Mouse (Mus musculus) forebrain, embryonic 14.5 days (tissue): ENCODE results near the gene Krtap1-4. TPM values are rescaled to one million over a fixed set of nuclear protein-coding genes. Genes with fewer than 3 reads are reported as not detected.

Source experiments
- ATAC-seq: fragments of 200-750 bp; cut with Nextera tagmentation; 2 replicates; pipeline ENCODE4 v1.8.0; 2017; ENCODE audit warnings: mild to moderate bottlenecking, moderate library complexity
- DNase-seq: peaks from one replicate; pipeline ENCODE4 v3.0.0-alpha.2; 2015; ENCODE audit warnings: low spot score
- H3K27ac ChIP-seq: fragments of 300-500 bp; sonication (generic); 2 replicates; pipeline ENCODE4 v1.5.1; 2014; ENCODE audit warnings: low read depth, mild to moderate bottlenecking, control low read depth, low read length, moderate library complexity
- H3K27me3 ChIP-seq: fragments of 300-500 bp; sonication (generic); replicated peaks from 2 replicates; pipeline ENCODE4 v1.6.1; 2014; ENCODE audit warnings: low read length, control low read depth, mixed read lengths; ENCODE audit not compliant: control insufficient read depth, insufficient read depth
- H3K36me3 ChIP-seq: fragments of 300-500 bp; sonication (generic); 2 replicates; pipeline ENCODE4 v1.6.1; 2014; ENCODE audit warnings: low read length, control low read depth; ENCODE audit not compliant: control insufficient read depth, insufficient read depth
- H3K4me1 ChIP-seq: fragments of 300-500 bp; sonication (generic); 2 replicates; pipeline ENCODE4 v1.6.1; 2014; ENCODE audit warnings: antibody characterized with exemption, low read length, control low read depth; ENCODE audit not compliant: control insufficient read depth, insufficient read depth
- H3K4me2 ChIP-seq: fragments of 300-500 bp; sonication (generic); 2 replicates; pipeline ENCODE4 v1.6.1; 2014; ENCODE audit warnings: mild to moderate bottlenecking, control low read depth, low read length
- H3K4me3 ChIP-seq: fragments of 300-500 bp; sonication (generic); 2 replicates; pipeline ENCODE4 v1.5.1; 2014; ENCODE audit warnings: low read depth, low read length, control low read depth
- H3K9ac ChIP-seq: fragments of 300-500 bp; sonication (generic); 2 replicates; pipeline ENCODE4 v1.6.1; 2014; ENCODE audit warnings: mild to moderate bottlenecking, low read length, control low read depth, moderate library complexity
- H3K9me3 ChIP-seq: fragments of 300-500 bp; sonication (generic); replicated peaks from 2 replicates; pipeline ENCODE4 v1.6.1; 2016; ENCODE audit warnings: low read length, control low read depth, mixed read lengths; ENCODE audit not compliant: control insufficient read depth
- WGBS: fragments of 180-500 bp; shearing (Covaris S2); extraction: QIAGEN DNeasy Blood & Tissue Kit; methylation state at CpG from one replicate; pipeline ENCODE4 v1.1.7; 2014; 5-methylcytosine and 5-hydroxymethylcytosine counted together
- polyA plus RNA-seq: library from polyadenylated mRNA; unstranded; fragments of >200 nt; fragmentation: Nextera tagmentation; extraction: Ambion mirVana; gene quantifications from 2 replicates; pipeline ENCODE4 v1.2.1, GENCODE M21; 2014

The Krtap1-4 gene
- polyA plus RNA-seq, 1 experiment from 2014 or later = not detected

DNA sequence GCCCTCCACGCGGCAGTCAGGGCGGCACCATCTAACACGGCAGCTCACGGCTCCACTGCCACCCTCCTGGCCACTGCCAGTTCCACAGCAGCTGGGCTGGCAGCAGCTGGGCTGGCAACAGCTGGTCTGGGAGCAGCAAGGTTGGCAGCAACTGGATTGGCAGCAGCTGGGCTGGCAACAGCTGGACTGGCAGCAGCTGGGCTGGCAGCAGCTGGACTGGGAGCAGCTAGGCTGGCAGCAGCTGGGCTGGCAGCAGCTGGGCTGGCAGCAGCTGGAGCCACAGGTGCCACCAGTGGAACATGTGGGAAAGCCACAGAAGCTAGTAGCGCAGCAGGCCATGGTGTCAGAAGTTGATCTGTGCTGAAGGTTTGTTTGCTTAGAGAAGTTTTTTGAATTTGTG, 7.5 kb upstream of the Krtap1-4 start, which contains the start of gene Krtap1-3:
TSS of gene Krtap1-3 (minus strand) at position 359 of the 400 bp plus-strand sequence.
- no peak for ATAC-seq
- H3K9me3 ChIP-seq = no peaks in the 10 kb centered on the region
- WGBS = 84% methylated on average over 6 of the region's 6 CpGs

DNA sequence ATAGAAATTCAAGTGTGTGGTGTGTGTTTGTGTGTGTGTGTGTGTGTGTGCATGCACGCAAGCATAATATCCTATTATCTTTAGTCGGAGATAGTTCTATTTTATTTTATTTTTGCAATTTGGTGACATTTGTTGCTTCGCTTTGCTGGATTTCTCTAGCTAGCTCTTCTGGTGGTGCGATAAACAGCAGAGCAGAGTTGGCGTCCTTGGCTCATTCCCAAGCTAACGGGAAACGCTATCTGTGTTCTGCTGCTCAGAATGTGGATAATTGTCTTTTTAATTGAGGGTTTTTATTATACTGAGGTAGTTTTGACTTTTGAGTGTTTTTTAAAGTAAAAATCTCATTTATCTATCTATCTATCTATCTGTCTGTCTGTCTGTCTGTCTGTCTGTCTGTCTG, 1.6 kb upstream of the Krtap1-4 start:
- H3K4me2 ChIP-seq = no peak overlapping the region
- no peaks in the 10 kb centered on the region for H3K4me1 ChIP-seq
- ATAC-seq = no peak
- no peaks in the 10 kb centered on the region for H3K27me3 ChIP-seq
- WGBS = 84% methylated on average over 7 of the region's 7 CpGs
- no peak overlapping the region for H3K4me3 ChIP-seq
- H3K9ac ChIP-seq = no peak overlapping the region
- H3K36me3 ChIP-seq = no peaks in the 10 kb centered on the region
- no peaks in the 10 kb centered on the region for H3K9me3 ChIP-seq
- H3K27ac ChIP-seq = no peak overlapping the region
- DNase-seq = peak; percentile 13

More for the DNA sequence above, 7.5 kb upstream of the Krtap1-4 start, which contains the start of gene Krtap1-3:
- no peak for DNase-seq
- Histone ChIP-seq H3K4me1 (no peaks in the 10 kb centered on the region), H3K36me3 (no peaks in the 10 kb centered on the region), H3K9ac (no peak within 1 kb of the TSS), H3K4me2 (no peak within 1 kb of the TSS), H3K27me3 (no peaks in the 10 kb centered on the region), H3K4me3 (no peak within 1 kb of the TSS), H3K27ac (no peak within 1 kb of the TSS)

DNA sequence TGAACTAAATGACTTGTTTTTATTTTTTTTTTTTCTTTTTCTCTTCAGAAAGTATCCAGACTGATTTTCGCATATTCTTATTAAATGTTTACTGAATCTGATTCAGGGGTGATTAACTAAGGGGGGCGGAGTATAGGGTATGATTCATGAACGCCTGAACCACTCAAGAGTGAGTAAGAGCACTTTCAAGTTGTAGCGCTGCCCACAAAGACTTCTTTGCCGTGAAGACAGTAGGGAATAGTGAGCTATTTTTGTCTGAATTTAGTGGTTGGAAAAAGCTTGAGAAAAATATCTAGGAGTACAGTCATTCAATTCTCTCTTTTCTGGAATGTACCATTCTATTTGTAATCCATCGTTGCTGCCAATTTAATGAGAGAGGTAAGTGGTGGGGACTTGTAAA, 1.9 kb downstream of the Krtap1-4 start:
- WGBS = 66% methylated on average over 6 of the region's 6 CpGs
- no peaks in the 10 kb centered on the region for H3K27me3 ChIP-seq
- H3K27ac ChIP-seq = no peak overlapping the region
- DNase-seq (no peak), ATAC-seq (no peak)
- H3K4me1 ChIP-seq = no peaks in the 10 kb centered on the region
- no peaks in the 10 kb centered on the region for H3K9me3 ChIP-seq
- H3K4me2 ChIP-seq = no peak overlapping the region
- H3K4me3 ChIP-seq = no peak overlapping the region
- H3K9ac ChIP-seq = no peak overlapping the region
- no peaks in the 10 kb centered on the region for H3K36me3 ChIP-seq

GRCm38 (mm10) chr11:99581051-99581450, 2.4 kb downstream of the Krtap1-4 start:
- H3K27me3 ChIP-seq = no peaks in the 10 kb centered on the region
- H3K9ac ChIP-seq = no peak overlapping the region
- DNase-seq (no peak), ATAC-seq (no peak)
- 90% methylated on average over 5 of the region's 5 CpGs for WGBS
- H3K9me3 ChIP-seq = no peaks in the 10 kb centered on the region
- no peak overlapping the region for H3K27ac ChIP-seq
- H3K4me2 ChIP-seq = no peak overlapping the region
- H3K4me3 ChIP-seq = no peak overlapping the region
- no peaks in the 10 kb centered on the region for H3K36me3 ChIP-seq
- no peaks in the 10 kb centered on the region for H3K4me1 ChIP-seq

GRCm38 (mm10) chr11:99580636-99581035, 2.8 kb downstream of the Krtap1-4 start, which contains the start of gene Krtap1-5:
TSS of gene Krtap1-5 (minus strand) at chr11:99581016.
- Histone ChIP-seq H3K27me3 (no peaks in the 10 kb centered on the region), H3K36me3 (no peaks in the 10 kb centered on the region), H3K4me1 (no peaks in the 10 kb centered on the region), H3K9ac (no peak within 1 kb of the TSS), H3K4me2 (no peak within 1 kb of the TSS), H3K4me3 (no peak within 1 kb of the TSS), H3K27ac (no peak within 1 kb of the TSS), H3K9me3 (no peaks in the 10 kb centered on the region)
- ATAC-seq = no peak
- WGBS = 84% methylated on average over 5 of the region's 6 CpGs
- DNase-seq = no peak

GRCm38 (mm10) chr11:99574106-99574505, 9.3 kb downstream of the Krtap1-4 start:
- DNase-seq (peak; percentile 86), ATAC-seq (peak; percentile 70)
- Histone ChIP-seq H3K9me3 (no peaks in the 10 kb centered on the region), H3K4me1 (no peaks in the 10 kb centered on the region), H3K27ac (no peak overlapping the region), H3K4me3 (no peak overlapping the region), H3K9ac (peak overlapping the region; percentile 37; the same call in 1 of the 2 replicates), H3K27me3 (no peaks in the 10 kb centered on the region), H3K36me3 (no peaks in the 10 kb centered on the region), H3K4me2 (peak overlapping the region; percentile 42)
- 3% methylated on average over 7 of the region's 7 CpGs for WGBS

DNA sequence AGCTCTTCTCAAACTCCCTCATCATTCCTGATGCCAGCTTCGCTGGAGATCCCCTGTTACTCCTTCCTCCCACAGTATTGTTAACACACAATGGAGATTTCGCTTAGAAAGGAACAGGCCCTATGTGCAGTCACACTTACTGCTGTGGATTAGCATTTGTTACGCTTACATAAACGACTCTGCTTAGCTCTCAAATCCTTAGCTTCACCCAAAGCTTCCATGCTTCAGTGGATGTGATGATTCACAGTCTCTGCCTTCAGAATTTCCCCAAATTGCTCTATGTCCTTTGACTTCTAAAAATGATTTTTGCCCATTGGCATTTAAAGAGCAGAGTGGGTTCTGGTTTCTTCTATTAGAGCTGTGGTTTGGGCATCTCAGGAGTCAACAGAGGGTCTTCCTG, 10.3 kb downstream of the Krtap1-4 start:
- H3K27me3 ChIP-seq = no peaks in the 10 kb centered on the region
- no peaks in the 10 kb centered on the region for H3K36me3 ChIP-seq
- ATAC-seq = no peak
- H3K4me3 ChIP-seq = no peak overlapping the region
- H3K9ac ChIP-seq = no peak overlapping the region
- no peak for DNase-seq
- no peaks in the 10 kb centered on the region for H3K4me1 ChIP-seq
- no peak overlapping the region for H3K4me2 ChIP-seq
- WGBS = 23% methylated on average over 4 of the region's 4 CpGs
- no peak overlapping the region for H3K27ac ChIP-seq
- H3K9me3 ChIP-seq = no peaks in the 10 kb centered on the region

GRCm38 (mm10) chr11:99566530-99566929, 16.9 kb downstream of the Krtap1-4 start, which contains the start of gene Krtap3-1:
TSS of gene Krtap3-1 (minus strand) at chr11:99566630.
- Histone ChIP-seq H3K9me3 (no peaks in the 10 kb centered on the region), H3K4me1 (no peaks in the 10 kb centered on the region), H3K27ac (no peak within 1 kb of the TSS), H3K9ac (no peak within 1 kb of the TSS), H3K4me2 (no peak within 1 kb of the TSS), H3K36me3 (no peaks in the 10 kb centered on the region), H3K27me3 (no peaks in the 10 kb centered on the region), H3K4me3 (no peak within 1 kb of the TSS)
- DNase-seq (no peak), ATAC-seq (no peak)
- WGBS = 95% methylated on average over 7 of the region's 7 CpGs

GRCm38 (mm10) chr11:99562580-99562979, 20.9 kb downstream of the Krtap1-4 start:
- no peak for ATAC-seq
- whole genome bisulfite sequencing = 84% methylated on average over 6 of the region's 6 CpGs
- no peak overlapping the region for H3K4me3 ChIP-seq
- H3K36me3 ChIP-seq = no peaks in the 10 kb centered on the region
- no peak overlapping the region for H3K27ac ChIP-seq
- DNase-seq = no peak
- H3K4me1 ChIP-seq = no peaks in the 10 kb centered on the region
- H3K9ac ChIP-seq = no peak overlapping the region
- no peaks in the 10 kb centered on the region for H3K27me3 ChIP-seq
- no peaks in the 10 kb centered on the region for H3K9me3 ChIP-seq
- H3K4me2 ChIP-seq = no peak overlapping the region
